Mouse (Mus musculus) monocyte, adult 5-6 weeks (primary cell): ENCODE measurements around the gene Xpc. TPM values are rescaled to one million over a fixed set of nuclear protein-coding genes. Genes with fewer than 3 reads are reported as not detected.

Experiments used
- ATAC-seq: fragments of 153-309, 156-312 bp; replicated peaks from 2 replicates; pipeline ENCODE4 v1.8.0; 2017; ENCODE audit warnings: mild to moderate bottlenecking; ENCODE audit not compliant: low TSS enrichment, insufficient number of reproducible peaks, severe bottlenecking, poor library complexity, low FRiP score
- total RNA-seq: library from RNA; stranded (forward); fragments of 200-1000, 200-491, 200-594 nt; gene quantifications from 3 replicates; pipeline ENCODE4 v1.2.3, GENCODE M21; 2017

The Xpc gene
- total RNA-seq, 1 experiment from 2014 or later = 58.5 TPM

DNA sequence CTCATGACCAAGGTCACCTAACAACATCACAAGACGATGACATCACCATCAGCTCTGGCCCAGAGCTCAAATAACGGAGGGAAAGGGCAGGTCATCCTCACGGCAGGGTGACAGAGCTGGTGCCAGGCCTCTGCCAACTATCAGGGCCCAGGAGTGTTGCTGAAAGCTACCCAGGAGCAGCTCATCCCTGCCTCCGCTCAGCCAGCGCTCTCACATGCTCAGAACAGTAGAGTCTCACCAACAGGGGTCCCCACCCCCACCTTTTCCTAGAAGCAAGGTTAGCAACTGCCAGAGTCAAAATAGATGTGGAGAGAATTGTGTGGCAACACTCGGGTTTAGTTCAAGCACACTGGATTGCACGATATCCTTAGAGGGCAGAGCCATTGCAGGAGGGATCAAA is 12.6 kb upstream of the Xpc start:
- no peak for ATAC-seq

DNA sequence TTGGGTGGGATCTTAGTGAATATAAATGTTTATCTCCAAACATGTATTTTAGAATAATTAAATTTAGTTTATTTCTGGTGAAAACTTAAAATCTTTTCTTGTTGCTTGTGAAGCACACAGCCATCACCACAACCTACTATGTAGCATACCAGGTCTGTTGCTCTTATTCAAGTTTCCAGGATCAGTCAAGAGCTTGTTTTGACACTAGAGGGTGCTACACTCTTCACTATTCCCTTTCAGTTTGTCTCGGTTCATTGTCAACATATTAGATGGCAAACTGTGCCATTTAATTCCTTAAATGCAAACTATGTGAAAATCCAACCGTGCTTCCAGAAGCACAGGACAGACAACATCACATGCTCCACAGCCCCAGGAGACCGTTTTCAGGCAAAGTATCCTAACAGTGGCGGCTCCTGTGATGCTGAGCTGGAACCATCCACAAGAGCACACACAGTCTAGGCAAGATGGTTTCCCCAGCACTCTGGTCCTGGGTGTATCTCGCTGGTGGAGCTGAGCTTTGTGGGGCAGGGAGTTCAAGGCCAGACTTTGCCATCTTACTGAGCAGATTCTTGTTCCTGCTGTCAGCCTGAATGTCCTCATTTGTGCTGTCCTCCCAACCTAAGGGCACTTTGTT is 11.7 kb upstream of the Xpc start:
- ATAC-seq = no peak

DNA sequence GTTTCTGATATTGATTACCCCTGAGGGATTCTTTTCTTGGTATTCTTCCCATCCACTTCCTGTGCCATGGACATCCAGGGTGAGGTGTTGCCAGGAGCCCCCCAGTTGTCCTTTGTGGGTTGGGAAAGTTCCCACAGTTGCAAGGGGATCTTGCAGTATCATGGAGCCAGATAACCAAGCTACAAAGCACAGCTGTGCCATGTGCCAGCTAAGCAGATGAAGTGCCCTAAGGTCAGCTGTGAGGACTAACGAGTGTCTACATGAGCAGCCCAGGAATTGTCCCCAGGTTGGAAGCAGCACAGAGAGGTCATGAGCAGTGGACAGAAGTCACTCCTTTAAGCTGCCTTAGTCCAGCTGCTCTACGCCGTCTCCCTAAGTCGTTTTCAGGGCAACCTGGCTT is 9.9 kb upstream of the Xpc start:
- no peak for ATAC-seq

DNA sequence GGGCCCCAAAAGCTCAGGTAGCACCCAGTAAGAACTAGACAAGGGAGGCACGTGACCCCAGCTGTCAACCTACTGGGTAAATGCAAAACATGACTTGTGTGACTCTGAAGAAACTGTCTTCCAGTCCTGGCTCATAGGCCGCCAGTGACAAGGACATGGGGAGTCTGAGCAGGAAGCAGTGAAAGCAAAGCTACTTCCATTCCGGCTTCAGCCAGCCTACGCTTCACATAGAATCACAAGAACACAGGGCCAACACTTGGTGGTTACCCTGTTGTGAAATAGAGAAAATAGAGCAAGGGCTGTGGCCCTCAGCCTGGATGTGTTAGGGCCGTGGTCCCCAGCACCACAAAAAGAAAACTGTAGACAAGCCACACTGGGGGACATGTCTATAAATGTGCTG is 7.1 kb upstream of the Xpc start:
- ATAC-seq = no peak

DNA sequence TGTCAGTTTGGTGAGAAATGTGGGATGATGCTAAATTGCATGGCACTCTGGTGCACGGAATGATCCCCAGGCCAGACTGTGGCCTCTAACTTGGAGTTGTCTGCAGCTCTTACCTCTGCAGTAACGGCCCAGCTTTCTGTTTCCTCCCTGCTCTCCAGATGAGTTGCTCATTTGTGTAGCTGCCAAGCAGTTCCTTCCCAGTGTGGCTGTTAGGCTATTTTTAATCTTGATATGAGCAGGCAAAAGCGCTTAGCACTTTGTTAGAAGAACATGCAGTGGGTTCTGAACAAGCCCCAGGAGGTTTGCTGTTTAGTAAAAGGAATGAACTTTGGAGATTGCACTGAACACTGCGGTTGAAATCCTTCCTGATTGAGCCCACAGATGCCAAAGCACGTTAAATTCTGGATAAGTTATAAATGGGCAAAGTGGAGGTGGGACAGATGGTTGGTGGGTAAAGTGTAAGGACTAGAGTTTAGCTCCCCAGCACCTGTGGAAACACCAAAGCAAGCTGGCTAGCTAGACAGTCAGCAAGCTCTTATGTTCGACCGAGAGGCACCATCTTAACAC is 2.8 kb upstream of the Xpc start:
- no peak for ATAC-seq

DNA sequence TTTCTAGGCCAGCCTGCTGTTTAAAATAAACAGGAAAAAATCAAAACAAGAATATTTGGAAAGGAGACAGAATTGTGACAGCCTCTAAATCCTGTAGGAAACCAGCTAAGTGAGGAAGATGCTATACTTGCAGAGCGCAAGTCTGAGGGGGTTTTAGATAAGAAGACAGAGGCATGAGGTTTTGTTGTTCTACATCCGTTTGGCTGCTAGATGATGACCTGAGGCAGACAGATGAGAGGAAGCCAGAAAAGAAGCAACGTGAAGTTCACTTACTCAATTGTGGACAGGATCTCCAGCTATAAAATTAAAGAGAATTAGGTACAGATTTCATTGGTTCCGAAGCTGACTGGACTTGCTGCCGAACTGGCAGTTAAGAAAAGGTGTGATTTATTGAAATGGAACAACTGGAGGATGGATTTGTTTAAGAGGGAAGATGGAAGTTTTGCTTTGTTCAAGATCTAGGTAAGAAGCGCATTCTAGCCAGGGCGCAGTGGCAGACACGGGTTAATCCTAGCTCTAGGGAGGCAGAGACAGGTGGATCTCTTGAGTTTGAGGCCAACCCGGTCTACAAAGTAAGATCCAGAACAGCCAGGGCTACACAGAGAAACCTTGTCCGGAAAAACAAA is 838 bp downstream of the Xpc start:
- no peak for ATAC-seq

DNA sequence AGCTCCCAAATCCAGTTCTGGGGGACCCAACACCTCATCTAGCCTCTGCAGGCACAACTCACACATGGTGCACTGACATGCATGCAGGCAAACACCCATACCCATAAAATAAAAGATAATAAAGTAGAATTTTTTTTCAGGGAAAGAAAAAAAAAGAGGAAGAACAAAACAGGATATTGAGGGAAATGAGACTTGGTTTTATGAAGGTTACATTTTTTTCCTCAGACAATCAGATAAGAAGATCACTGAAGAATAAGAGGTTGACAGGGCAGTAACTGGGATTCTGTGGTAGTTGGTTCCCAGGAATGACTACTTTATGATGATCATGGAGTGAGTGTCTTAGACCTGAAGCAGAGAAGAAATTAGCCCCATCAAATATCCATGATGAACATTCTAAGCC is 1.6 kb downstream of the Xpc start:
- no peak for ATAC-seq

DNA sequence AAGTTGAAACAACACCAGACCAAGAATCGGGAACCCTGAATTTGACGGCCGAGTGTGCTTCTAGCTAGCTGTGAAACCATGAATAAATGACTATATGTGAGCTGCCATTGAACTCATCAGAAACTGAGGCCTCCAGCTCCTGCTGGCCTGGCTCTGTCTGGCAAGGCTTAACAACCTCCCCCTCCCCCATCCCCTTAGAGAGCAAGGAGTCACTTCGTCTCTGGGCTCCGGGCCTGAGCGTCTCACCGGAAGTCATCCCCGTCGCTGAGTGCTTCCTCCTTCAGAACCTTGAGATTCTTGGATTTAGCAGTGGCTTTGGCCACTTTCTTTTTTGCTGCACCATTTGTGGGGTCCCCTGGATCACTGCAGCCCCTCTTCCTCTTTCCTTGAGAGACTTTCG is 5.5 kb downstream of the Xpc start:
- no peak for ATAC-seq

DNA sequence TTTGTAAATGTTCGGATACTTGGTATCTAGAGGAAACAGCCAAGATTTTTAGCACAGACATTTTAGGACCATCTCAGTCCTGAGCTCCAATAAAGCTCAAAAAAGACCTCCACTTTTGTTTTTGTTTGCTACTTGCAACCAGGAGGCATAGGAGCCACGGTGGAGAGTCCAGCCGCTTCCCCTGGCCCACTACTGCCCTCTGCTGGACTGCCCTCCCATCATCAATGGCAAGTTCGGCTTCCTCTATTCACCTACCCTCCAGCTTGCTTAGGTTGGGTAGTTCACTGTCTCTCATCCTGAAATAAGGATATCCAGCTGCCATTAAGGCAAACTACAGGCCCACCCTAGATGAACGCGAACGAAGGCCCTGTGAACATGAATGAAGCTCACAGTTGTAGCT is 6.4 kb downstream of the Xpc start:
- ATAC-seq = peak; percentile 62

DNA sequence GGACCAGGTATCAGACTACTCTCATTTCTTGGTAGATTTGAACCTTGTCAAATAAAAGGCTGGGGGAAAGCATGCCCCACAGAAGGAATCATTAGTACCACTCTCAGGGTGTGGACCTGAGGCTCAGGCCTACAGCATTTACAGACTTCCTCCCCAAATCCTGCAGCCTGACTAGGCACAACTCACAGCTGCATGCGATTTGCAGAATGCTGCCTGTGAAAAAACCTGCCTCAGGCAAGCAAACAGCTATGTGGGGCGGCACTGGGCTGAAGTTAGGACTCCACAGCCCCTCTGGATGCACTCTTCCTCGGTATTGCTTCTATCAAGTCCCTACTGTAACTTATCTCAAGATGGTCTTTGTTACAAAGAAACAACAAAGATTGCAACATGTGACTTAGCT is 7.6 kb downstream of the Xpc start:
- ATAC-seq = no peak

DNA sequence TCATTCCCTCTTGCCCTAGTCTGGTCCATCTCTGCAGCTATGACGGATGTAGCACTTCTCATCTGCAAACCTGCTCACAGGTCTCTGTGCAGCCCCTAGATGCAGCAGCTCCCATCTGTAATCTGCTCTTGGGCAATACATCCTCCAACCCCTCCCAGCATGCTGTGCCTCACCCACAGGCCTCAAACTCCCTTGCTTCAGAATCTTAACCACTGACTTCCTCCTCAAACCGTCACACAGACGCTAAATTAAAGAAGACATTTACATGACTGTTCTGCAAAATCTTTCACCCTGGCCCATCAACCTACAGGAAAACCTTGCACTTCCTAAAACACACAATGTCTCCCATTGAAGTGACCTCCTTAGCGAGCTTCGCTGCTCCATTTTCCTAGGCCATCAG is 9.7 kb downstream of the Xpc start:
- ATAC-seq = peak; percentile 87

DNA sequence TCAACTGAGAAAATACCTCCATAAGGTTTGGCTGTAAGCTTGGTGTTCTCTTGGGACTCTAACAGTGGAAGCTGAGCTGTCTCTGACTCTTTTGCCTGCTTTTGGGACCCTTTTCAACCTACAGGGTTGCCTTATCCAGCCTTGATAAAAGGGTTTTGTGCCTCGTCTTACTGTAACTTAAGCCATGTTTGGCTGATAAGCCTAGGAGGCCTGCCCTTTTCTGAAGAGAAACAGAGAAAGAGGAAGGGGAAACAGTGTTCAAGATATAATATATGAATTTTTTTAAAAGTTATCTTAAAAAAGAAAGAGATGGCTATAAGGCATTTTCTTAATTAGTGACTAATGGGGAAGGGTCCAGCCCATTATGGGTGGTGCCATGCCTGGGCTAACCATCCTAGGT is 12.4 kb downstream of the Xpc start:
- ATAC-seq = no peak

DNA sequence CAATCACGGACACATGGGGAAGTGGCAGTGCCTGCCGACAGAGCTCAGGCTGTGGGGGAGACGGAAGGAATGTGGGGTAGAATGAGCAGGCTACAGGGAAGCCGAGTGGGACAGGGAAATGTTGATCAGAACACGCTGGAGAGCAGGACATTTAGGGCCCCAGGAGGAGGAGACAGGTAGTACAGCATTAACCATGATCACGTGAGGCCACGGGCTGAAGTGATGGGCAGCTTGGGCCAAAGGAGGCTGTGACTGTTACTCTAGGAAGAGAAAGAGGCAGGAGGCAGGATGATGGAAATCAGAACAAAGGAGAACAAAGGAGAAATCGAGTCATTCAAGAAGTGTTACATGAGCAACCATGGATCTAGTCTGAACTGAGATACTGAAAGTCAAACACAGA is 21.2 kb downstream of the Xpc start:
- ATAC-seq = no peak

DNA sequence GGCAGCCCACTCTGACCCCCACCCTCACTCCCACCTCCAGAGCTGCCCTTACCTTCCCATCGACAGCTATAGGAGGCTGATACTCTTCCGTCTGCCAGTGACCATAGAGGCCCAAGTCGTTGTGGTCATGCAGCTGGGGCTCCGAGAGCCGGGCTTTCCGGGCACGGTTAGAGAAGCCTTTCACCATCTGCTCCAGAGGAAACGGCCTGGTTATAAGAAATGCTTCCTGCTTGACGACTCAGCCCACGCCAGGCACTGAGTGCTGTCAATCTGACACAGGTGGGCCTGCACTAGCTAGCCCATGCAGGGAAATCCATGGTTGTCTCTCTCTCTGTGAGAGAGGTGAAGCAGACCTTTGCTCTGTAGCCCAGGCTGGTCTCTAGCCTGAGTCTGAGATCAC is 22.6 kb downstream of the Xpc start:
- no peak for ATAC-seq

DNA sequence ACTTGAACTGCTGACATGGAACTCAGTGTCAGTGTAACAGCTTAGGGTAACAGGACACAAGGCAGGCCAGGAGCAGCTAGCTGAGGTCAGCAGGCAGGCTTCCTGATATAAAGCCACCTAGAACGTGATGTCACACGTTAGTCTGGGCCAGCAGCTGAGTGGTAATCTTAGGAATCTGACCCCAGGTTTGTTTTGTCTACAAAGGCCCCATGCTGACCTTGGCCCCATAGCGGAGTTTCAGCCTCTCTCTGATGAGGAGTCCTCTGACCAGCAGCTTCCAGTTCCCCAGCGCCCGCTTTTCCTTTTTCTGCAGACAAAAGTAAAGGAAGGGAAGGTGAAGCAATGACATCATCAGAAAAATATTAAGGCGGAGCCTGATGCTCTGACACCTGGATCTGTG is 24.7 kb downstream of the Xpc start:
- ATAC-seq = no peak

DNA sequence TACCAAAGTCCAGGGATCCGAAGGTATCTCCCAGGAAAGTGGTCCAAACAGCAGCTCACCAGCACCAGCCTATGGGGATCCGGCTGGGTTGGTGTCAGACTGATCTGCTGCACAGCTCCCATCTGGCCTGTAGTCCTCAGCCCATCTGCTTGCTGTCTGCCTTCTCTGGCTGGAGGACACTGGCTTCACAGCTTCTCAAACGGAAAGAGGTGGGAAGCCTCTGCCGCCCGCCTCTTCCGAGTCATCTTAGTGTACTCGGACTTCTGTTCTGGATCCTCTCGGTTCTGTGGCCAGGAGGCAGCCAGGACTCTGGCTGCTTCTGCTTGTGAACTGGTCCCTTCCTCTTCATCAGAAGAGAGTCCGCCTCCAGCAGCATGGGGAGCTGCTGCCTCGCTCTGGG is 25.8 kb downstream of the Xpc start:
- ATAC-seq = no peak

DNA sequence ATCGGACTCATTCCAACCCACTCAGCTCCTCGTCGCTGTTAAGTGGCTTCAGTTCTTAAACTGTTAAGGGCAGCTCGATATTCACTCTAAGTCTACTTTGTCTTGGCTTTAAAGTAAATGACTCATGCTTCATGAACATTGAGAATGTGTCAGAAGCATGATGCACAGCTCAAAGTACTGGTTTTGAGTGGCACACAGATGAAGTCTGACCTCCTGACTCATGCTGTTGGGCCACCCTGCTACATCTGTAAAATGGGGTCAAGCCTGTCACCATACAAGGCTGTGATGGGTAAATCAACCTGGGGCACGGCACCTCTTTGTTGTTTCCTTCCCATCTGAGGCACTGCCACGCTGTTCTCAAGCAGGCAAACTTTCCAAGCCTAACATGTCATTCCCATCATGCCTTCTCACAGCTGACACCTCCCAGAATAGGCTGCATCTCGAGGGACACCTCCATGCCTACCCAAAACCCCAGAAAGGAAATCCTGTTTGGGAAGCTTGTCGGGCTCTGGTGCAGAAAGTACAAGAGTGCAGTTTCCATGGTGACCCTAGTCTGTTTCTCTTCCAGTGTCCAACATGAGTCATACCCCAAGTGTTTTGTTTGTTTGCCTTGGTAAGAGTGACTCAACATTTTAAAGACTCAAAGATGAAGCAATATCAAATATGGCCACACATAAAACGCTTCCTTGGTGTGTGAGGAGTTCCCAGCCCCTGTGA is 27.0 kb downstream of the Xpc start:
- ATAC-seq = peak; percentile 55

DNA sequence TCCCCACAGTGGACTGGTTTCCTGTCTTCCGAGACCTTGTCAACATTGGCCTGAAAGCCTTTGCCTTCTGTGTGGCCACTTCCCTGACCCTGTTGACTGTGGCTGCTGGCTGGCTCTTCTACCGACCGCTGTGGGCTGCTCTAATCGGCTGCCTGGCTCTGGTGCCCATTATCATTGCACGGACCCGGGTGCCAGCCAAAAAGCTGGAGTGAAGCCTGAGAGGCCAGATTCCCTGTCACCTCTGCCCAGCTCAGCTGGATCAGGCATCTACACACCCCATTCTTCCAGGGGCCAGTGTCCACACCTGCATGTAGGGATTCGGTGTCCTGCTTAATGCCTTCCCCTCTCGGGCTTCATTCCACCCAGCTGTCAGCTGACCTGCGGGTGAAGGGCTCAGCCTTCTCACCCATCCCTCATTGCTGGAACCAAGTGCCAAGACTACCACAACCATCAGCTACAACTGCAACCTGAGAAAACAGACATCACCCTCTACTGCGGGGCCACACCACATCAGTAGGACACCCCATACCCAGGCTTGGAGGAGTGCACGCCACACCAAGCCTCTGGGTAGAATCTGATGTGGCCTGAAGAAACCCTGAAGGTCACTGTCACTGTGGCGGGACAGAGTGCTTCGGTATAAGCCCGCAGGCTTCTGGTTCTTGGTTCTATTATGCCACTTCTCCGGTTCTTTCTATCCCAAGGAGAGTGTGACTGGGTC is 28.8 kb downstream of the Xpc start:
- ATAC-seq = no peak

DNA sequence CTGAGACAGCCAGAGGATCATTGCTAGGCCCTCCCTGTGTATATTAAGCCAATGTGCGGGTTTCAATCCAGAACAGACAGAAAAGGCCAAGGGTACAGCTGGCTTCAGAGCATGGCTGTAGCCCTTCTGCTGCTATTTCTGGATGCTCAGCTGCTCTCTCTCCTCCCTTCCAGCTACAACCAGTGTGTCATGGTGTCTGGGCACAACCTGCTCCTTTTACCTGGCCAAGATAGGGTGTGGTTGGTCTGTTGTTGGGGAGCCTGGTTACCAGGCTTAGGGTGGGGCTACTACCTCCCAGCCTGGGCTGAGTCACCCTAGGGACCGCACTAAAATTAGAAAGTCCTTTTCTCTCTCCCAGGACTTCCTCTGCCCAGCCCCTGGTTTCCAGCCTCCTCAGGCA is 32.3 kb downstream of the Xpc start:
- no peak for ATAC-seq
